Mouse (Mus musculus) bone marrow, adult 2 months (tissue): ENCODE measurements around the gene Adsl.

Source experiments
- CTCF ChIP-seq: fragments of 200-500 bp; IDR thresholded peaks from 2 replicates; pipeline ENCODE4 v1.5.1; 2011; ENCODE audit warnings: low read length, control low read depth; ENCODE audit not compliant: control insufficient read depth, insufficient read depth
- POLR2A ChIP-seq: fragments of 200-500 bp; IDR thresholded peaks from 2 replicates; pipeline ENCODE4 v1.6.1; 2011; ENCODE audit warnings: low read depth, mild to moderate bottlenecking, control low read depth, low read length, borderline replicate concordance; ENCODE audit not compliant: control insufficient read depth

- TF ChIP-seq POLR2A: no peak
- TF ChIP-seq CTCF: no peak
These were observed 66.9 kb downstream of the Adsl start for GRCm38 (mm10) chr15:81015068-81015744.
